Mouse (Mus musculus) heart, embryonic 11.5 days (tissue): ENCODE measurements at regions not wholly inside any gene's neighbourhood (a gene's known extent, or its start where the extent isn't known, plus 50 kb on each side); places are given as distances from the start of the nearest gene placed in this dataset.

Experiments used
- ATAC-seq: fragments of 200-750 bp; cut with Nextera tagmentation; replicated peaks from 2 replicates; pipeline ENCODE4 v1.8.0; 2017; ENCODE audit warnings: moderate library complexity; ENCODE audit not compliant: insufficient number of reproducible peaks, low FRiP score, low TSS enrichment
- H3K27ac ChIP-seq: fragments of 300-500 bp; sonication (generic); 2 replicates; pipeline ENCODE4 v1.5.1; 2014; ENCODE audit warnings: mild to moderate bottlenecking, low read depth, low read length
- H3K27me3 ChIP-seq: fragments of 300-500 bp; sonication (generic); 2 replicates; pipeline ENCODE4 v1.6.1; 2014; ENCODE audit warnings: mild to moderate bottlenecking, low read length, mixed read lengths; ENCODE audit not compliant: control insufficient read depth, insufficient read depth
- H3K36me3 ChIP-seq: fragments of 300-500 bp; sonication (generic); 2 replicates; pipeline ENCODE4 v1.6.1; 2014; ENCODE audit warnings: mild to moderate bottlenecking, low read length, moderate library complexity, mixed read lengths; ENCODE audit not compliant: control insufficient read depth, insufficient read depth
- H3K4me1 ChIP-seq: fragments of 300-500 bp; sonication (generic); 2 replicates; pipeline ENCODE4 v1.6.1; 2014; ENCODE audit warnings: low read length; ENCODE audit not compliant: control insufficient read depth, insufficient read depth
- H3K4me2 ChIP-seq: fragments of 300-500 bp; sonication (generic); 2 replicates; pipeline ENCODE4 v1.6.1; 2014; ENCODE audit warnings: mild to moderate bottlenecking, moderate library complexity
- H3K4me3 ChIP-seq: fragments of 300-500 bp; sonication (generic); 2 replicates; pipeline ENCODE4 v1.5.1; 2014; ENCODE audit warnings: low read depth, low read length
- H3K9ac ChIP-seq: fragments of 300-500 bp; sonication (generic); 2 replicates; pipeline ENCODE4 v1.6.1; 2014; ENCODE audit warnings: mild to moderate bottlenecking, low read depth, low read length, moderate library complexity
- H3K9me3 ChIP-seq: fragments of 300-500 bp; sonication (generic); replicated peaks from 2 replicates; pipeline ENCODE4 v1.6.1; 2016; ENCODE audit warnings: low read length; ENCODE audit not compliant: control insufficient read depth
- WGBS: fragments of 180-500 bp; shearing (Covaris S2); extraction: QIAGEN DNeasy Blood & Tissue Kit; methylation state at CpG from one replicate; pipeline ENCODE4 v1.1.7; 2014; ENCODE audit not compliant: insufficient replicate concordance; 5-methylcytosine and 5-hydroxymethylcytosine counted together

DNA sequence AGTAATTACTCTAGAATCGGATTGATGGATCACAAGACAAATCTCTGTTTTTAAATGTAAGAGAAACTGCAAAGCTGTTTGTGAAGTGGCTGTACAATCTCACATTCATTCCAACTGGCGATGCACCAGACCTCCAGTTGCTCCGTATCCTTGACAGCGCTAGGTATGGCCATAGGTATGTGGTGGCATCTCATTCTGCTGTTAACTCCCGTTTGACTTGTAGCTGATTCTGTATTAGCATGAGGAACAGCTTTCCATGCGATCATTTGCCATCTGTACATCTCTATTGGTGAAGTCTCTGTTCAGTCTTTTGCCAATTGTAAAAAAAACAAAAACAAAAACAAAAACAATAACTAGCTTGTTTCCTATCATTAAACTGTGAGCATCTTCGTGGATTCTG lies 182.0 kb downstream of the Enc1 start:
- Histone ChIP-seq H3K4me1 (no peaks in the 10 kb centered on the region), H3K27me3 (no peaks in the 10 kb centered on the region), H3K9me3 (no peaks in the 10 kb centered on the region), H3K4me3 (no peak overlapping the region), H3K9ac (no peak overlapping the region), H3K27ac (no peak overlapping the region), H3K36me3 (no peaks in the 10 kb centered on the region), H3K4me2 (no peak overlapping the region)
- 79% methylated on average over 7 of the region's 7 CpGs for WGBS
- no peak for ATAC-seq

- no peak for ATAC-seq
- Histone ChIP-seq H3K4me3 (no peak overlapping the region), H3K9me3 (no peaks in the 10 kb centered on the region), H3K4me1 (peaks cover 5% of the 10 kb centered on the region), H3K27me3 (no peaks in the 10 kb centered on the region), H3K27ac (no peak overlapping the region), H3K4me2 (no peak overlapping the region), H3K36me3 (no peaks in the 10 kb centered on the region), H3K9ac (no peak overlapping the region)
- 89% methylated on average over 3 of the region's 3 CpGs for WGBS
Measured at GRCm38 (mm10) chr13:97421831-97422230, 180.9 kb downstream of the Enc1 start.

- Histone ChIP-seq H3K4me1 (peaks cover 5% of the 10 kb centered on the region), H3K4me2 (no peak overlapping the region), H3K9me3 (no peaks in the 10 kb centered on the region), H3K27me3 (no peaks in the 10 kb centered on the region), H3K4me3 (no peak overlapping the region), H3K36me3 (no peaks in the 10 kb centered on the region), H3K9ac (no peak overlapping the region), H3K27ac (no peak overlapping the region)
- no peak for ATAC-seq
- WGBS = 64% methylated on average over 3 of the region's 3 CpGs
Measured at GRCm38 (mm10) chr13:97420773-97421172, 179.9 kb downstream of the Enc1 start.

GRCm38 (mm10) chr13:97419100-97419499 lies 178.2 kb downstream of the Enc1 start:
- Histone ChIP-seq H3K9ac (no peak overlapping the region), H3K36me3 (no peaks in the 10 kb centered on the region), H3K4me1 (peaks cover 5% of the 10 kb centered on the region), H3K27ac (no peak overlapping the region), H3K4me3 (no peak overlapping the region), H3K9me3 (no peaks in the 10 kb centered on the region), H3K27me3 (no peaks in the 10 kb centered on the region), H3K4me2 (no peak overlapping the region)
- no peak for ATAC-seq
- WGBS = 60% methylated on average over 3 of the region's 3 CpGs

GRCm38 (mm10) chr13:97418681-97419080 lies 177.8 kb downstream of the Enc1 start:
- H3K27ac ChIP-seq = no peak overlapping the region
- peaks cover 5% of the 10 kb centered on the region for H3K4me1 ChIP-seq
- H3K36me3 ChIP-seq = no peaks in the 10 kb centered on the region
- no peaks in the 10 kb centered on the region for H3K27me3 ChIP-seq
- no peaks in the 10 kb centered on the region for H3K9me3 ChIP-seq
- 80% methylated on average over 8 of the region's 8 CpGs for WGBS
- H3K4me2 ChIP-seq = no peak overlapping the region
- H3K9ac ChIP-seq = no peak overlapping the region
- H3K4me3 ChIP-seq = no peak overlapping the region
- ATAC-seq = no peak

DNA sequence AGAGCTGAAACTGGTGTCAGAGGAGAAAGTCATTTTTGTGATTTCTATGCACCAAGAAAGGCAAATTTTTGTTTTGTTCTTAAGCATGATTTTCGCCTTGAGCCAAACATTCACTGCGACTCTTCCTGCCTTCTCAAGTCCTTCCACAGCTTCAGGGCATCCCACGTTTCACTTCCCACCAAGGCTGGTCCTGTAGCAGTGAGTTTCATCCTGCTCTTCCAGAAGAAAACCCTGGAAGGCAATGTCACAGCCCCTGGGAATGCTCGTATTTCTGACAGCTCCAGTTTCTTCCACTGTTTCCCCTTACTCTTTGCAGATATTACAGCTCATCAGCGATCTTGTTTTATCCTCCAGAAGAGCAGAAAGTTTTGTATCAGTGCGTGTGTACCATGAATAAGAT lies 177.2 kb downstream of the Enc1 start:
- no peak for ATAC-seq
- Histone ChIP-seq H3K9me3 (no peaks in the 10 kb centered on the region), H3K9ac (no peak overlapping the region), H3K4me3 (no peak overlapping the region), H3K36me3 (no peaks in the 10 kb centered on the region), H3K27me3 (no peaks in the 10 kb centered on the region), H3K27ac (no peak overlapping the region), H3K4me2 (no peak overlapping the region), H3K4me1 (peaks cover 5% of the 10 kb centered on the region)
- WGBS = 65% methylated on average over 6 of the region's 6 CpGs

DNA sequence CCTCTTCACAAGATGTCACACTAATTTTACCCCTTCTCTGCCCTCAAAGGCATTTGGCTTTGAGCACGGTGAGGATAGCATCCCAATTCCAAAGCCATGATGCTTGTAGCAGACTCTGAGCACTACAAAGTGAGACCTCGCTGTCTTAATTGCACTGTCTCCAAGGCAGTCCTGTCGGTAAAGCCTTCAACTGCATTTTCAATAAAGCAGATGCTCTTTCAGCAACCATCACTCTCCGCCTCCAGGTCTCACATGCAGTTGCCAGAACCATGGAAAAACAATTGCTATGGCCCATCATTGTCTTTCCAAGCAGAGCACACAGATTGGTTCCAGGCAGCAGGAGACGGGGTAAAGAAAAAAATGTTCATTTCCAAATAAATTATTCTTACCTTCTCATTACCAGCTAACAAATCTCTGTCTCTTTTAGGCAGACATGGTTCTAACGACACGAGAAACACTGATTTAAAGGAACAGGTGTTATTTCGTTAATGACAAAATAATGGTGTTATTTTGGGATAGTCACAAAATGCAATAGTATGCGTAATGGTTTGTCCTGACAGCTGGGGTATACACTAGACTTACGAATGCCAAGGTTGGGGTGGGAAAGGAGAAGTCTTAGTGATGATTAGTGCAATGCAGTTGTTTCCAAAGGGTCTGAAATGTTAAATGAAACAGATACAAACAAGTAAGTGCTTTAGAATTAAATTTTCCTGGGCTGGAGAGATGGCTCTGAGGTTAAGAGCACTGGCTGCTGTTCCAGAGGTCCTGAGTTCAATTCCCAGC lies 175.2 kb downstream of the Enc1 start:
- Histone ChIP-seq H3K36me3 (no peaks in the 10 kb centered on the region), H3K4me2 (no peak overlapping the region), H3K9me3 (no peaks in the 10 kb centered on the region), H3K4me3 (no peak overlapping the region), H3K9ac (no peak overlapping the region), H3K27me3 (no peaks in the 10 kb centered on the region; the same call in 1 of the 2 replicates), H3K27ac (no peak overlapping the region), H3K4me1 (peaks cover 5% of the 10 kb centered on the region)
- no peak for ATAC-seq
- WGBS = 72% methylated on average over 10 of the region's 10 CpGs

DNA sequence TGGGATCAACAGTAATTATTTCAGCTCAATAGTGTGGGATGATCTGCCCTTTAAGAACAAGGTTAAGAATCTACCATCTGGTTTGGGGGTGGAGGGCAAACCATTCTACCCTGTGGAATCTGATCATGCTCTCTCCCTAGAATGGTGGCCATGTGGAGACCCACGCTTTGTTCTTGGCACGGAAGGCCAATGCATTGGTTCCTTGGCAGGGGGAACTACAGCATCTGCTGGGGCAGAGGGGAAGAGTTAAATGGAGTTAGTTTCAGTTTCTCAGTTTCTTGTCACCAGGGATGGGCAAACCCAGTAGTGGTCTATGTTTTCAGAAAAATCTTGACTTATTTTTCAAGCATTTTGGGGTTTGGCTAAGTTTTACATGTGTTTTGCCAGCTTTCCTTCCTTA lies 174.5 kb downstream of the Enc1 start:
- Histone ChIP-seq H3K4me3 (no peak overlapping the region), H3K9me3 (no peaks in the 10 kb centered on the region), H3K9ac (no peak overlapping the region), H3K4me2 (no peak overlapping the region), H3K4me1 (peaks cover 7% of the 10 kb centered on the region), H3K27me3 (no peaks in the 10 kb centered on the region; the same call in 1 of the 2 replicates), H3K36me3 (no peaks in the 10 kb centered on the region), H3K27ac (no peak overlapping the region)
- ATAC-seq = no peak
- 89% methylated on average over 2 of the region's 2 CpGs for WGBS

DNA sequence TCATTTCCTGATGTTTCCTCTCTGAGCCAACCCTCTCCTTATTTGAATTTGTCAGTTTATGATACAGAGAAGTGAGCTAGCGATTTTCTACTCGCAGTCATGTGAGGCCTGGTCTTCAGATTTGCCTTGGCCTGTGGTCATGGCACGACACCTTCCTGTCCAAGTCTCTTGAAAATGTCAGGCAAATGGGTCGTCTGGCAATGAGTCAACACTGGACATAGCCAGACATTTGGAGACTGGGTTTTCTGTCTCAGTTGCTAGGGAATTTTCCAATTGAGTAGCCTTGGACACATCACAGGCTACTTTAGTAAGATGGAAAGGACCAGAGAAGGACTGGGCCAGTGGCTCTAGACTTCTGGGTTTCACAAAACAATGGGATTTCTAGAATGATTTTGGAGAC lies 171.2 kb downstream of the Enc1 start:
- Histone ChIP-seq H3K4me1 (peaks cover 10% of the 10 kb centered on the region), H3K27me3 (peaks cover 3% of the 10 kb centered on the region; the same call in 1 of the 2 replicates), H3K9ac (no peak overlapping the region), H3K4me3 (no peak overlapping the region), H3K36me3 (no peaks in the 10 kb centered on the region), H3K4me2 (no peak overlapping the region), H3K27ac (no peak overlapping the region), H3K9me3 (no peaks in the 10 kb centered on the region)
- WGBS = 72% methylated on average over 4 of the region's 4 CpGs
- ATAC-seq = no peak
